Mouse (Mus musculus) regulatory T cell (primary cell): Measurements from ENCODE around the gene Col23a1.
"Not testable (repeated sequence)": the region's sequence is repeated elsewhere in the genome, so short reads cannot be mapped to it uniquely, and the experiment has no call there.

ENCODE experiments used
- in situ Hi-C: fragments of 300-600 bp; cut with MboI, MseI; formaldehyde crosslinking; loops from one replicate; pipeline ENCODE4 v1.15.1; 2025; ENCODE audit warnings: high pct_unique_total_duplicates

Col23a1 gene

GRCm38 (mm10) chr11:51585608-51586252 is 296.0 kb downstream of the Col23a1 start:
- in situ Hi-C loops: no loop called here

GRCm38 (mm10) chr11:51586411-51586810 is 296.7 kb downstream of the Col23a1 start:
- in situ Hi-C loops: no loop called here

- in situ Hi-C loops: no loop called here
These were observed 297.3 kb downstream of the Col23a1 start for GRCm38 (mm10) chr11:51587059-51587458.

- in situ Hi-C loops: no loop called here
These were observed 299.1 kb downstream of the Col23a1 start for GRCm38 (mm10) chr11:51588833-51589232.

- in situ Hi-C loops: no loop called here
These were observed 300.3 kb downstream of the Col23a1 start for GRCm38 (mm10) chr11:51590002-51590401.

GRCm38 (mm10) chr11:51591168-51591567 is 301.4 kb downstream of the Col23a1 start:
- in situ Hi-C loops: no loop called here

- in situ Hi-C loops: no loop called here
These were observed 302.2 kb downstream of the Col23a1 start for GRCm38 (mm10) chr11:51591915-51592314.

GRCm38 (mm10) chr11:51593368-51593767 is 303.6 kb downstream of the Col23a1 start:
- in situ Hi-C loops: no loop called here

GRCm38 (mm10) chr11:51593849-51594248 is 304.1 kb downstream of the Col23a1 start:
- in situ Hi-C loops: no loop called here

- in situ Hi-C loops: no loop called here
These were observed 305.1 kb downstream of the Col23a1 start for GRCm38 (mm10) chr11:51594715-51595350.

GRCm38 (mm10) chr11:51595459-51596083 is 305.9 kb downstream of the Col23a1 start:
- in situ Hi-C loops: no loop called here

- in situ Hi-C loops: no loop called here
These were observed 307.8 kb downstream of the Col23a1 start for GRCm38 (mm10) chr11:51597553-51597952.

GRCm38 (mm10) chr11:51602253-51602652 is 312.5 kb downstream of the Col23a1 start:
- in situ Hi-C loops: no loop called here

GRCm38 (mm10) chr11:51605602-51606446 is 316.1 kb downstream of the Col23a1 start:
- in situ Hi-C loops: no loop called here

GRCm38 (mm10) chr11:51606447-51607095 is 316.9 kb downstream of the Col23a1 start, which contains the start of gene Hnrnpab:
Gene Hnrnpab (minus strand): TSS chr11:51606847.
- in situ Hi-C loops: no loop called here

- in situ Hi-C loops: no loop called here
These were observed 317.5 kb downstream of the Col23a1 start for GRCm38 (mm10) chr11:51607096-51607738.

- in situ Hi-C loops: no loop called here
These were observed 319.7 kb downstream of the Col23a1 start for GRCm38 (mm10) chr11:51609266-51609909.

- in situ Hi-C loops: not testable (repeated sequence)
These were observed 320.2 kb downstream of the Col23a1 start for GRCm38 (mm10) chr11:51609940-51610339.

GRCm38 (mm10) chr11:51614256-51614655 is 324.5 kb downstream of the Col23a1 start:
- in situ Hi-C loops: no loop called here

GRCm38 (mm10) chr11:51615129-51615528 is 325.4 kb downstream of the Col23a1 start:
- in situ Hi-C loops: loop anchor here (5.0 kb wide), 1 partner anchor 67 kb away; no protein-coding TSS in a partner anchor
